ENCODE assay signal across 9 mouse cellular contexts in genomic region chr19:10244183-10244582, GRCm38 (mm10). TPM values are rescaled to one million over a fixed set of nuclear protein-coding genes. Genes with fewer than 3 reads are reported as not detected.
DNase-seq lines count a peak whose midpoint lies in the region; ATAC-seq lines count a peak whose summit lies in the region.
"Had no signal": no experiment of that assay in that cellular context is flagged by ENCODE, and none has a peak within 500 bp of the region (broad histone marks: within the 10 kb centered on the region; RNA-seq: fewer than 3 reads in every experiment).

No protein-coding gene starts in this region.

- WGBS in heart, embryonic 10.5 days, result 16% methylated on average over 3 of the region's 3 CpGs
- 14% methylated on average over 3 of the region's 3 CpGs for WGBS in heart, embryonic 12.5 days

- H3K36me3 ChIP-seq in heart, embryonic 10.5 days, result no peaks in the 10 kb centered on the region
- H3K36me3 ChIP-seq in heart, embryonic 12.5 days, result no peaks in the 10 kb centered on the region
- H3K36me3 ChIP-seq: limb, embryonic 13.5 days had no signal

- no peaks in the 10 kb centered on the region for H3K9me3 ChIP-seq in heart, embryonic 10.5 days
- no peaks in the 10 kb centered on the region for H3K9me3 ChIP-seq in heart, embryonic 12.5 days (replicated peaks)
- H3K9me3 ChIP-seq: limb, embryonic 13.5 days had no signal

- H3K27ac ChIP-seq in heart, embryonic 10.5 days, result peak overlapping the region; percentile 17; the same call in 1 of the 2 replicates
- H3K27ac ChIP-seq in heart, embryonic 12.5 days (ENCODE audit: poor library complexity, severe bottlenecking), result no peak overlapping the region
- H3K27ac ChIP-seq: limb, embryonic 13.5 days had no signal

- peaks cover 58% of the 10 kb centered on the region for H3K4me1 ChIP-seq in heart, embryonic 10.5 days
- peaks cover 40% of the 10 kb centered on the region for H3K4me1 ChIP-seq in heart, embryonic 12.5 days (replicated peaks)

- intact Hi-C loops in left cerebral cortex, postnatal 10 days (cut with DNase I), result no loop called here

- no peak overlapping the region for H3K4me2 ChIP-seq in heart, embryonic 12.5 days
- H3K4me2 ChIP-seq: limb, embryonic 13.5 days had no signal

- ATAC-seq in heart, embryonic 12.5 days (ENCODE audit: insufficient number of reproducible peaks, low FRiP score), result no peak
- no peak for ATAC-seq in granulocyte monocyte progenitor cell, adult 5-6 weeks (replicated peaks; ENCODE audit: poor library complexity, severe bottlenecking)

- H3K9ac ChIP-seq in heart, embryonic 12.5 days, result no peak overlapping the region
- H3K9ac ChIP-seq: limb, embryonic 13.5 days had no signal

- DNase-seq in heart, embryonic 10.5 days (ENCODE audit: low spot score), result peak; percentile 83
- peak; percentile 57 for DNase-seq in A20 (ENCODE audit: low read depth, low spot score)
- peak; percentile 74 for DNase-seq in adipocyte (ENCODE audit: low spot score)
- DNase-seq in frontal cortex, postnatal 14 days (ENCODE audit: low spot score in 2 of 2), result peak; percentile 31 to 45
- peak; percentile 31 to 80 for DNase-seq in left cerebral cortex, postnatal 10 days (ENCODE audit: extremely low spot score in 1 of 2, low spot score in 2 of 2)
- DNase-seq in right cerebral cortex, adult 2 months (ENCODE audit: low spot score in 2 of 2), result peak; percentile 50 to 65

- no peak overlapping the region for H3K4me3 ChIP-seq in heart, embryonic 10.5 days
- no peak overlapping the region for H3K4me3 ChIP-seq in heart, embryonic 12.5 days
- H3K4me3 ChIP-seq: limb, embryonic 13.5 days had no signal

- peaks cover 46% of the 10 kb centered on the region for H3K27me3 ChIP-seq in heart, embryonic 10.5 days (ENCODE audit: insufficient read depth, poor library complexity, severe bottlenecking)
- peaks cover 28% of the 10 kb centered on the region for H3K27me3 ChIP-seq in heart, embryonic 12.5 days (replicated peaks)

RNA-seq across cellular contexts. Expression of gene Myrf, which starts 3.6 kb away (rescaled TPM):
- polyA plus RNA-seq in heart, embryonic 10.5 days (2016; fragmentation: Nextera tagmentation; extraction: Ambion mirVana), result 17.4 and 30.6 TPM in 2 replicates
- 16.2 and 16.5 TPM in 2 replicates for polyA plus RNA-seq in heart, embryonic 12.5 days (2016; fragmentation: Nextera tagmentation; extraction: Ambion mirVana)
- total RNA-seq in left cerebral cortex, postnatal 10 days (2021), result 1 to 10 TPM; 5.9 to 6.6 TPM
- not detected in 2 replicates for total RNA-seq in granulocyte monocyte progenitor cell, adult 5-6 weeks (2014; fragmentation: Nextera tagmentation)
- total RNA-seq in granulocyte monocyte progenitor cell, adult 5-6 weeks (2017), result not detected in 2 replicates

RNA-seq across cellular contexts. Expression of gene Fen1, which starts 40.2 kb away (rescaled TPM):
- polyA plus RNA-seq in heart, embryonic 10.5 days (2016; fragmentation: Nextera tagmentation; extraction: Ambion mirVana), result 96.5 and 128 TPM in 2 replicates
- 59.2 and 59.3 TPM in 2 replicates for polyA plus RNA-seq in heart, embryonic 12.5 days (2016; fragmentation: Nextera tagmentation; extraction: Ambion mirVana)
- total RNA-seq in left cerebral cortex, postnatal 10 days (2021), result 10 to 100 TPM in 1 of 2 experiments, 1 to 10 TPM in 1; 10.0 to 10.8 TPM
- 82.9 and 89.7 TPM in 2 replicates for total RNA-seq in granulocyte monocyte progenitor cell, adult 5-6 weeks (2014; fragmentation: Nextera tagmentation)
- 145 and 160 TPM in 2 replicates for total RNA-seq in granulocyte monocyte progenitor cell, adult 5-6 weeks (2017)

RNA-seq across cellular contexts. Expression of gene Tmem258, which starts 40.4 kb away (rescaled TPM):
- polyA plus RNA-seq in heart, embryonic 10.5 days (2016; fragmentation: Nextera tagmentation; extraction: Ambion mirVana), result 384 and 400 TPM in 2 replicates
- 389 TPM in 2 replicates for polyA plus RNA-seq in heart, embryonic 12.5 days (2016; fragmentation: Nextera tagmentation; extraction: Ambion mirVana)
- 10 to 100 TPM; 90.5 TPM for total RNA-seq in left cerebral cortex, postnatal 10 days (2021)
- 356 and 442 TPM in 2 replicates for total RNA-seq in granulocyte monocyte progenitor cell, adult 5-6 weeks (2014; fragmentation: Nextera tagmentation)
- 191 and 246 TPM in 2 replicates for total RNA-seq in granulocyte monocyte progenitor cell, adult 5-6 weeks (2017)

Comparison
In these comparisons a context has a peak if more than half of its experiments do, and no peak if none do; other contexts are left out.
1. RNA of gene Myrf, which starts 3.6 kb away (total RNA-seq): 5.9 to 6.6 TPM in left cerebral cortex, postnatal 10 days; not detected in granulocyte monocyte progenitor cell, adult 5-6 weeks; every median in the first group is over 4 times any median in the second.
2. RNA of gene Fen1, which starts 40.2 kb away (total RNA-seq): 82.9 to 160 TPM in granulocyte monocyte progenitor cell, adult 5-6 weeks; 10.0 to 10.8 TPM in left cerebral cortex, postnatal 10 days; every median in the first group is over 4 times any median in the second.
3. Peak in every context shown above with its lines, with median percentiles within 50 percentile points of each other: DNase-seq.